Mouse (Mus musculus) heart, adult 9 months (tissue): ENCODE results near the gene Ror2.

ENCODE experiments used
- DNase-seq, 2 experiments: peaks; one replicate each; pipeline ENCODE4 v3.0.0; 2022; ENCODE audit warnings: low spot score in 2 of 2

Ror2 gene

DNA sequence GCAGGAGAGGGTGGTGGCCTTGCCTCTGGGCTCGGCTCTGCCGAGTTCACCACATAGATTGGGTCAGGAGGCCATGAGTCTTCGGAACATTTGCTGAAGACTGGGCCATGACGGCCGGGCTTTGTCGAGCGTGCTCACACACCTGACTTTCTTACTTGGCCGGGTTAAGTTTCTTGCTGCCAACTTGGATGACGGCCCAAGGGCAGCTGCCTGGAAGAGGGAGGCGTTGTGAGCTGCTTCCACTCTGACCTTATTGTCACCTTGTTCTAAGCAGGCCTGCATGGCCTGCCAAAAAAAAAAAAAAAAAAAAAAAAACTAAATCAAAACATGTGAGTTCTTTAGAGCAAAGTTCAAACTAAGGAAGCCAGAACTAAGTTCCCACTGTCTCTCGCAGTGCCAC lies 218.0 kb downstream of the Ror2 start:
- DNase-seq: peak; percentile 70 to 80

DNA sequence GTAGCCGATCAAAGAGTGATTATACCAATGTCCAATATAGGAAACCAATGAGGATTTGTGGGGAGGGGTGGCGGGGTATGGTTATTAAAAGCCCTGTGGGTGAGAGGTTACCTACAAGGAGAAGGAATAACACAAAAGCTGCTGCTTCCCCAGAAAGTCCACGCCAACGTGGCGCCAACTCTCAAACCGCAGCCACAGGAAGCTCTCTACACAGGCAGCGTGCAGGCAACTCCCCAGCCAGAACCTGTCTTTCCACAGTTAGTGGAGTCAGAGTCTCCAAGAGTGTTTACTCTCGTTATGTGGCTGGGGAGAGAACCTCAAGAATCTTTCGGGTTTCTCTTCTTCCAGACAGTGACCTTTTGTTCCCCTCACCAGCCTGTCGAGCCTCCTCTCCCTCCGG lies 220.8 kb downstream of the Ror2 start:
- DNase-seq: no peak

DNA sequence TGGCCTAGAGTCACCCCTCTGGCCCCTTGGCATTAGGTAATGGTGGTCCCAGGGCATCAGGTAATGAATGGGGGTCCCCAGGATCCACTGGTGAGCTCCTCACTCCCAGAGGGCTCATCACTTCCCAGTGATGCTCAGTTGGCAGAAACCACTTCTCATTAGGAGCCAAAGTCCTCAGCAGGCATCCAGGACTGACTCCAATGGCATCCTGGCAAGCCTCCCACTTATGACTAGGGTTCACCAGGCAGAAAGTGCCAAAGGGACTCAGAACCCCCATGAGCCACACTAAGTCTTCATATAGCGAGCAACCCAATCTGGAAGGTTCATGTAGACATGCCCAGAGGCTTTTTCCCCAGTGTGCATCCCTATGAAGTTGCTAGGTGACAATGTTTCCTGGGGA lies 221.2 kb downstream of the Ror2 start:
- DNase-seq: no peak
